Mouse (Mus musculus) erythroid progenitor cell, adult 5-6 weeks (primary cell): Measurements from ENCODE around the gene Fam193b. TPM values are rescaled to one million over a fixed set of nuclear protein-coding genes. Genes with fewer than 3 reads are reported as not detected.

Experiments used
- ATAC-seq: replicated peaks from 2 replicates; pipeline ENCODE4 v1.8.0; 2016; ENCODE audit warnings: moderate number of reproducible peaks, mild to moderate bottlenecking, moderate TSS enrichment, inconsistent platforms; ENCODE audit not compliant: poor library complexity, low FRiP score, severe bottlenecking
- total RNA-seq, 2 experiments: library from RNA; stranded (forward) in 1 of 2; stranded (reverse) in 1 of 2; fragments of 150-400 nt in 1 of 2; fragments of 186-747, 209-891 nt in 1 of 2; gene quantifications; 2 replicates each; pipeline versions ENCODE4 v1.2.3 to v1.2.4; 2015 to 2017; ENCODE audit warnings: low replicate concordance in 2 of 2

Fam193b gene
- total RNA-seq, 2 experiments from 2014 or later: 39.5 to 64.6 TPM

- ATAC-seq: no peak
Measured at GRCm38 (mm10) chr13:55535191-55535590, 35.7 kb downstream of the Fam193b start.

- no peak for ATAC-seq
Measured at GRCm38 (mm10) chr13:55529198-55529915, 41.6 kb downstream of the Fam193b start, which contains the start of gene Dok3. Dok3 (minus strand) TSS chr13:55529296.

GRCm38 (mm10) chr13:55527834-55528772 is 42.8 kb downstream of the Fam193b start:
- ATAC-seq: no peak

GRCm38 (mm10) chr13:55527212-55527611 is 43.7 kb downstream of the Fam193b start:
- ATAC-seq: no peak

- no peak for ATAC-seq
Measured at GRCm38 (mm10) chr13:55525733-55526553, 45.0 kb downstream of the Fam193b start.

GRCm38 (mm10) chr13:55523951-55524600 is 46.8 kb downstream of the Fam193b start:
- ATAC-seq: no peak

- no peak for ATAC-seq
Measured at GRCm38 (mm10) chr13:55523278-55523677, 47.6 kb downstream of the Fam193b start.

GRCm38 (mm10) chr13:55522730-55523129 is 48.2 kb downstream of the Fam193b start:
- no peak for ATAC-seq

GRCm38 (mm10) chr13:55519606-55520005 is 51.3 kb downstream of the Fam193b start:
- ATAC-seq: no peak

- ATAC-seq: peak; percentile 55; the same call in 1 of the 2 replicates
Measured at GRCm38 (mm10) chr13:55516955-55517354, 54.0 kb downstream of the Fam193b start.

GRCm38 (mm10) chr13:55513828-55514227 is 57.1 kb downstream of the Fam193b start:
- no peak for ATAC-seq

- ATAC-seq: peak; percentile 89
Measured at GRCm38 (mm10) chr13:55513111-55513748, 57.7 kb downstream of the Fam193b start, which contains the start of gene Pdlim7. Pdlim7 (minus strand) TSS chr13:55513676.

- ATAC-seq: no peak
Measured at GRCm38 (mm10) chr13:55512379-55513031, 58.4 kb downstream of the Fam193b start.

GRCm38 (mm10) chr13:55511492-55511861 is 59.4 kb downstream of the Fam193b start:
- no peak for ATAC-seq

GRCm38 (mm10) chr13:55510668-55511491 is 60.0 kb downstream of the Fam193b start:
- no peak for ATAC-seq

GRCm38 (mm10) chr13:55510332-55510667 is 60.6 kb downstream of the Fam193b start:
- ATAC-seq: no peak

- ATAC-seq: no peak
Measured at GRCm38 (mm10) chr13:55508531-55508930, 62.4 kb downstream of the Fam193b start.

GRCm38 (mm10) chr13:55507877-55508276 is 63.0 kb downstream of the Fam193b start:
- no peak for ATAC-seq
